Mouse (Mus musculus) bone marrow macrophage, adult 2 months (primary cell): ENCODE data around the gene Rptor.

Experiments
- CTCF ChIP-seq: IDR thresholded peaks from 2 replicates; pipeline ENCODE4 v1.5.1; 2012; ENCODE audit warnings: low read depth, mild to moderate bottlenecking, low read length, moderate library complexity
- POLR2A ChIP-seq: IDR thresholded peaks from 2 replicates; pipeline ENCODE4 v1.6.1; 2012; ENCODE audit warnings: mild to moderate bottlenecking, low read depth, low read length, borderline replicate concordance

- TF ChIP-seq POLR2A, result no peak
- TF ChIP-seq CTCF, result no peak
These were observed 253.3 kb downstream of the Rptor start for GRCm38 (mm10) chr11:119855999-119856398.
